Mouse (Mus musculus) CH12.LX (cell line): ENCODE measurements around the gene Slc25a36. TPM values are rescaled to one million over a fixed set of nuclear protein-coding genes. Genes with fewer than 3 reads are reported as not detected.

ENCODE experiments used
- DNase-seq: peaks from one replicate; pipeline ENCODE4 v3.0.0-alpha.2; 2013; ENCODE audit errors: extremely low read depth
- H3K27ac ChIP-seq: 2 replicates; pipeline ENCODE4 v1.5.1; 2012; ENCODE audit warnings: low read depth, mild to moderate bottlenecking, control low read depth, moderate library complexity; ENCODE audit not compliant: insufficient read depth
- H3K27me3 ChIP-seq: replicated peaks from 2 replicates; pipeline ENCODE3; 2012; ENCODE audit warnings: inconsistent platforms
- H3K36me3 ChIP-seq, 2 experiments: replicated peaks in 1 of 2; 2 replicates each; pipeline versions ENCODE3 to v1.6.1; 2012; ENCODE audit warnings: inconsistent platforms in 1 of 2, low read length in 1 of 2, mild to moderate bottlenecking in 1 of 2, mixed read lengths in 1 of 2, moderate library complexity in 1 of 2; ENCODE audit not compliant: control insufficient read depth in 1 of 2, insufficient read depth in 1 of 2
- H3K4me1 ChIP-seq, 2 experiments: 2 replicates each; pipeline ENCODE4 v1.6.1; 2012; ENCODE audit warnings: inconsistent platforms in 1 of 2, moderate library complexity in 1 of 2; ENCODE audit not compliant: insufficient read depth in 2 of 2, control insufficient read depth in 1 of 2
- H3K4me2 ChIP-seq: 2 replicates; pipeline ENCODE4 v1.6.1; 2012; ENCODE audit warnings: low read depth, mild to moderate bottlenecking, control low read depth; ENCODE audit not compliant: poor library complexity, insufficient read depth, severe bottlenecking
- H3K4me3 ChIP-seq, 3 experiments: fragments of 150-350 bp in 1 of 3; sonication (generic) in 1 of 3; replicated peaks in 1 of 3; 2 replicates each; pipeline versions ENCODE3 to v1.5.1; 2011 to 2012; ENCODE audit warnings: low read depth in 2 of 3, low read length in 2 of 3, mild to moderate bottlenecking in 2 of 3, moderate library complexity in 2 of 3, control low read depth in 1 of 3, improper control_type of control experiment in 1 of 3, inconsistent platforms in 1 of 3, mixed read lengths in 1 of 3; ENCODE audit not compliant: poor library complexity in 1 of 3
- H3K79me2 ChIP-seq: replicated peaks from 2 replicates; pipeline ENCODE4 v1.6.1; 2012; ENCODE audit warnings: mild to moderate bottlenecking, moderate library complexity; ENCODE audit not compliant: control insufficient read depth, poor library complexity, insufficient read depth, severe bottlenecking; ENCODE audit errors: extremely low read depth
- H3K9ac ChIP-seq: 2 replicates; pipeline ENCODE4 v1.6.1; 2012; ENCODE audit warnings: low read depth, mild to moderate bottlenecking, control low read depth, moderate library complexity; ENCODE audit not compliant: insufficient read depth
- H3K9me3 ChIP-seq: replicated peaks from 2 replicates; pipeline ENCODE3; 2012; ENCODE audit warnings: low read length, inconsistent platforms, mixed read lengths
- CTCF ChIP-seq, 2 experiments: IDR thresholded peaks in 1 of 2; conservative IDR thresholded peaks in 1 of 2; 2 replicates each; pipeline ENCODE4 v1.5.1; 2011 to 2012; ENCODE audit warnings: low read depth in 2 of 2, low read length in 2 of 2, improper control_type of control experiment in 1 of 2, inconsistent platforms in 1 of 2, mild to moderate bottlenecking in 1 of 2, moderate library complexity in 1 of 2
- E2F4 ChIP-seq: IDR thresholded peaks from 2 replicates; pipeline ENCODE4 v1.6.1; 2011; ENCODE audit warnings: low read depth, low read length, improper control_type of control experiment; ENCODE audit not compliant: insufficient replicate concordance
- ELF1 ChIP-seq: IDR thresholded peaks from 2 replicates; pipeline ENCODE4 v1.6.1; 2014; ENCODE audit warnings: low read depth, mild to moderate bottlenecking, inconsistent platforms, low read length, improper control_type of control experiment
- EP300 ChIP-seq: IDR thresholded peaks from 2 replicates; pipeline ENCODE4 v1.6.1; 2011; ENCODE audit warnings: low read length, improper control_type of control experiment
- ETS1 ChIP-seq: conservative IDR thresholded peaks from 2 replicates; pipeline ENCODE4 v1.6.1; 2012; ENCODE audit warnings: low read depth, mild to moderate bottlenecking, inconsistent platforms, low read length, improper control_type of control experiment, moderate library complexity
- GABPA ChIP-seq: IDR thresholded peaks from 2 replicates; pipeline ENCODE4 v1.6.1; 2012; ENCODE audit warnings: low read depth, low read length, improper control_type of control experiment, inconsistent platforms; ENCODE audit not compliant: insufficient replicate concordance
- HCFC1 ChIP-seq: IDR thresholded peaks from 2 replicates; pipeline ENCODE4 v1.6.1; 2012; ENCODE audit warnings: low read depth, mild to moderate bottlenecking, inconsistent platforms, low read length, improper control_type of control experiment
- JUND ChIP-seq: conservative IDR thresholded peaks from 2 replicates; pipeline ENCODE4 v1.6.1; 2011; ENCODE audit warnings: low read depth, low read length, improper control_type of control experiment
- MAFK ChIP-seq: IDR thresholded peaks from 2 replicates; pipeline ENCODE4 v1.6.1; 2011; ENCODE audit warnings: low read length, improper control_type of control experiment; ENCODE audit not compliant: insufficient replicate concordance
- MAX ChIP-seq: IDR thresholded peaks from 2 replicates; pipeline ENCODE4 v1.6.1; 2011; ENCODE audit warnings: low read length, improper control_type of control experiment
- MAZ ChIP-seq: IDR thresholded peaks from 2 replicates; pipeline ENCODE4 v1.6.1; 2012; ENCODE audit warnings: low read depth, mild to moderate bottlenecking, inconsistent platforms, low read length, improper control_type of control experiment, moderate library complexity
- MXI1 ChIP-seq: IDR thresholded peaks from 2 replicates; pipeline ENCODE4 v1.6.1; 2011; ENCODE audit warnings: mild to moderate bottlenecking, low read depth, low read length, improper control_type of control experiment
- MYC ChIP-seq: IDR thresholded peaks from 2 replicates; pipeline ENCODE4 v1.6.1; 2011; ENCODE audit warnings: low read depth, mild to moderate bottlenecking, improper control_type of control experiment, low read length
- NELFE ChIP-seq: IDR thresholded peaks from 2 replicates; pipeline ENCODE4 v1.6.1; 2011; ENCODE audit warnings: low read depth, low read length, improper control_type of control experiment
- NRF1 ChIP-seq: IDR thresholded peaks from 2 replicates; pipeline ENCODE4 v1.6.1; 2014; ENCODE audit warnings: low read depth, mild to moderate bottlenecking, inconsistent platforms, low read length, improper control_type of control experiment, moderate library complexity
- PAX5 ChIP-seq: IDR thresholded peaks from 2 replicates; pipeline ENCODE4 v1.6.1; 2012; ENCODE audit warnings: low read length, inconsistent platforms, mixed read lengths
- POLR2AphosphoS2 ChIP-seq: IDR thresholded peaks from 2 replicates; pipeline ENCODE4 v1.6.1; 2011; ENCODE audit warnings: low read depth, low read length, improper control_type of control experiment
- RAD21 ChIP-seq: IDR thresholded peaks from 2 replicates; pipeline ENCODE4 v1.6.1; 2011; ENCODE audit warnings: low read depth, mild to moderate bottlenecking, low read length, improper control_type of control experiment, moderate library complexity
- TCF12 ChIP-seq: IDR thresholded peaks from 2 replicates; pipeline ENCODE4 v1.6.1; 2014; ENCODE audit warnings: low read depth, mild to moderate bottlenecking, inconsistent platforms, low read length, improper control_type of control experiment
- USF1 ChIP-seq: IDR thresholded peaks from 2 replicates; pipeline ENCODE4 v1.6.1; 2014; ENCODE audit warnings: low read depth, mild to moderate bottlenecking, inconsistent platforms, low read length, improper control_type of control experiment
- ZC3H11A ChIP-seq: IDR thresholded peaks from 2 replicates; pipeline ENCODE4 v1.6.1; 2012; ENCODE audit warnings: low read depth, mild to moderate bottlenecking, inconsistent platforms, low read length, improper control_type of control experiment
- dilution Hi-C: fragments of 300-500 bp; cut with MboI; formaldehyde crosslinking; loops from 2 replicates; pipeline ENCODE4 v1.14.3; 2020; ENCODE audit warnings: low sequenced_read_pairs; ENCODE audit not compliant: extremely low pct_unique_long_range_greater_than_20kb, extremely low pct_ligation_motif_present
- in situ Hi-C: fragments of 300-500 bp; cut with MboI; formaldehyde crosslinking; loops from 3 replicates; pipeline ENCODE4 v1.14.3; 2019; ENCODE audit warnings: low sequenced_read_pairs, low pct_ligation_motif_present, low pct_unique_long_range_greater_than_20kb, mixed read lengths
- polyA plus RNA-seq: library from polyadenylated mRNA; unstranded; fragments of >175 nt; gene quantifications from 2 replicates; pipeline ENCODE4 v1.2.1, GENCODE M21; 2012; ENCODE audit warnings: low read depth; ENCODE audit not compliant: insufficient read length
- total RNA-seq, 2 experiments: library from RNA; depleted of rRNA; stranded (reverse); fragments of 300-350 nt in 1 of 2; fragments of >200 nt in 1 of 2; gene quantifications; 2 replicates each; pipeline ENCODE4 v1.2.3; 2012 to 2014

Gene Slc25a36
- total and polyA plus RNA-seq, 3 experiments, result 14.9 to 35.6 (median 18.7) TPM

DNA sequence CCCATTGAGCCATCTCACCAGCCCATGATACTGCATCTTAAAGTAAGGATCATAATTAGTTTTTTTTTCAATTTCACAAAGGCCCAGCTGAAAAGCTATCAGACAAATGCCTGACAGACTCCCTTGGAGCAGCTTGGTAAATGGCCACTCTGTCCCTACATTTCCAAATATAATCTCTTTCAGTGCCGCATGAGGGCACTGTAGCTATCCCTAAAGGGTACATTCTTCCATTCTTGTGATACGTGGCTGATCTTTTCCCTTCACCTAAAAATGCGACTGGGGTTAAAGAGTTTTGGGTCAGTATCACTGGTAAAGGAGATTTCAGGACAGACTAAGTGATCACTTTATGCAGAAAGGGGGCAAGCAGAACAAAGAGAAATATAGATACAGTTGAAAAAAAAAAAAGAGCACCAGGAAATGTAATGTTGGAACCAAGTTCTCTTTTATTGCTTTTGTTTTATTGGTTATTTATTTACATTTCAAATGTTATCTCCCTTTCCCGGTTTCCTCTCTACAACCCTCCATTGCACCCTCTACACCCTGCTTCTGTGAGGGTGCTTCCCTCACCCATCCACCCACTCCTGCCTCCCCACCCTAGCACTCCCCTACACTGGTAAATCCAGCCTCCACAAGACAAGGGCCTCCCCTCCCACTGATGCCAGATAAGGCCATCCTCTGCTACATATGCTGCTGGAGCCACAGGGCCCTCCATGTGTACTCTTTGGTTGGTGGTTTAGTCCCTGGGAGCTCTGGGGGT is 29.7 kb downstream of the Slc25a36 start:
- TF ChIP-seq ETS1, result no peak
- no peak for TF ChIP-seq TCF12
- TF ChIP-seq MAFK, result no peak
- no peak for TF ChIP-seq MXI1
- TF ChIP-seq JUND, result no peak
- TF ChIP-seq CTCF (conservative IDR thresholded peaks at IDR 0.05 in 1 of 2, IDR thresholded peaks at IDR 0.05 in 1 of 2; ENCODE audit: low read depth in 2 of 2, low read length in 2 of 2), result no peak
- TF ChIP-seq POLR2AphosphoS2, result no peak
- TF ChIP-seq GABPA, result no peak
- no peak for TF ChIP-seq PAX5
- TF ChIP-seq ZC3H11A, result no peak
- no peak for TF ChIP-seq EP300
- TF ChIP-seq NELFE, result no peak
- Histone ChIP-seq H3K79me2 (no peaks in the 10 kb centered on the region), H3K4me1 (no peaks in the 10 kb centered on the region), H3K27ac (no peak overlapping the region), H3K9ac (no peak overlapping the region), H3K9me3 (no peaks in the 10 kb centered on the region), H3K4me2 (no peak overlapping the region), H3K27me3 (no peaks in the 10 kb centered on the region), H3K36me3 (peaks cover 22 to 50% of the 10 kb centered on the region in 2 experiments), H3K4me3 (no peak overlapping the region)
- in situ Hi-C loops, result no loop called here
- DNase-seq, result no peak
- dilution Hi-C loops, result no loop called here

DNA sequence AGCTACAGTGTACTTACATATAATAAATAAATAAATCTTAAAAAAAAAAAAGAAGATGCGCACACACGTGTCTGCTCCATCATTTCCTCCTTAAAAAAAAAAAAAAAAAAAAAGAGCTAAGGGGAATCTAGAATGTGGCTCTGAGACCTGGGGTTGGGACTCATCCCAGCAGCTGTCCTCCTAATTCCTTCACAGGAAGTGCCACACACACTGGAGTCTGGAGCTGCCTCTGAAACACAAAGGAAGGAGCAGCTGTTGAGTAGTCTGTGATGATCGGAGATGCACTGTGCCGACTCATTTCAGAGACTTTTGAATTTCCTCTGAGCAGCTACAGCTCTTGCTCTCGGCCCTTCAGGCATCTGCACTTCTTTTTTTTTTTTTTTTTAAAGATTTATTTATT is 41.0 kb downstream of the Slc25a36 start:
- H3K4me1 ChIP-seq, result no peaks in the 10 kb centered on the region
- H3K9me3 ChIP-seq, result no peaks in the 10 kb centered on the region
- dilution Hi-C loops, result no loop called here
- peaks cover 7 to 25% of the 10 kb centered on the region in 2 experiments for H3K36me3 ChIP-seq
- no peak overlapping the region for H3K4me2 ChIP-seq
- no peak overlapping the region for H3K9ac ChIP-seq
- no peaks in the 10 kb centered on the region for H3K27me3 ChIP-seq
- H3K79me2 ChIP-seq, result no peaks in the 10 kb centered on the region
- no peak for TF ChIP-seq MAFK
- no peak for TF ChIP-seq USF1
- TF ChIP-seq CTCF (conservative IDR thresholded peaks at IDR 0.05 in 1 of 2, IDR thresholded peaks at IDR 0.05 in 1 of 2; ENCODE audit: low read depth in 2 of 2, low read length in 2 of 2), result no peak
- TF ChIP-seq EP300, result no peak
- TF ChIP-seq RAD21, result no peak
- no peak for TF ChIP-seq MAX
- TF ChIP-seq MYC, result no peak
- no peak for TF ChIP-seq NRF1
- TF ChIP-seq E2F4, result no peak
- TF ChIP-seq MAZ, result no peak
- no peak for TF ChIP-seq HCFC1
- TF ChIP-seq ELF1, result no peak
- TF ChIP-seq, all 38 proteins: peak for 0
- no peak overlapping the region for H3K4me3 ChIP-seq
- DNase-seq, result no peak
- in situ Hi-C loops, result loop anchor here (10.0 kb wide), 3 partner anchors 95 to 145 kb away; no protein-coding TSS in a partner anchor
- no peak overlapping the region for H3K27ac ChIP-seq
